Mouse (Mus musculus): ENCODE data around the gene Irgq. TPM values are rescaled to one million over a fixed set of nuclear protein-coding genes. Genes with fewer than 3 reads are reported as not detected.
"Not testable (repeated sequence)": the region's sequence is repeated elsewhere in the genome, so short reads cannot be mapped to it uniquely, and the experiment has no call there.

Gene Irgq
- polyA plus RNA-seq, 1 experiment from 2014 or later, result 12.0 TPM

DNA sequence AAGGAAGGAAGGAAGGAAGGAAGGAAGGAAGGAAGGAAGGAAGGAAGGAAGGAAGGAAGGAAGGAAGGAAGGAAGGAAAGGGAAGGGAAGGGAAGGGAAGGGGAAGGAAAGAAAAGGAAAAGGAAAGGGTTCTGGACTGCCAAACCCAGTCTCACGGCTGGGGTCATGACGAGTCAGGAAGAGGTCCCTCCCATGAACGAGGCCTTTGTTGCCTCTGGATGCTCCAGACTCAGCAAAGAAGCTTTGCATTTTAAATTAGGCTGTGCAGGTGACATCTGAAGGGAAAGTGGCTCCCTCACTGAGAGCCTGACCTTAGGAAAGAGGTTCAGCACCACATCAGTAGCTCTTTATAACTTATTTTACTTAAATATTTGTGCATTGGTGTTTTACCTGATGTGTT, 11.4 kb upstream of the Irgq start:
- peaks cover 20% of the 10 kb centered on the region; the same call in 1 of the 2 replicates for H3K36me3 ChIP-seq (ENCODE audit: control insufficient read depth, insufficient read depth, low read length)
- no peak overlapping the region for H3K27ac ChIP-seq (replicated peaks; ENCODE audit: low read depth, low read length)
- no peak overlapping the region for H3K4me3 ChIP-seq (ENCODE audit: low read depth, low read length)
- no peak overlapping the region for H3K9ac ChIP-seq (ENCODE audit: low read depth, low read length)
- no peaks in the 10 kb centered on the region for H3K4me1 ChIP-seq (ENCODE audit: control insufficient read depth, insufficient read depth, low read length)
- no peak for ATAC-seq (ENCODE audit: low read depth)
- no peaks in the 10 kb centered on the region for H3K27me3 ChIP-seq (replicated peaks; ENCODE audit: control insufficient read depth, insufficient read depth, low read length)
- 35% methylated on average over 3 of the region's 3 CpGs for WGBS
- H3K9me3 ChIP-seq (ENCODE audit: control insufficient read depth, low read length), result no peaks in the 10 kb centered on the region
- no peak overlapping the region for H3K4me2 ChIP-seq (ENCODE audit: low read depth, low read length)
- no peak for DNase-seq (ENCODE audit: low spot score)

DNA sequence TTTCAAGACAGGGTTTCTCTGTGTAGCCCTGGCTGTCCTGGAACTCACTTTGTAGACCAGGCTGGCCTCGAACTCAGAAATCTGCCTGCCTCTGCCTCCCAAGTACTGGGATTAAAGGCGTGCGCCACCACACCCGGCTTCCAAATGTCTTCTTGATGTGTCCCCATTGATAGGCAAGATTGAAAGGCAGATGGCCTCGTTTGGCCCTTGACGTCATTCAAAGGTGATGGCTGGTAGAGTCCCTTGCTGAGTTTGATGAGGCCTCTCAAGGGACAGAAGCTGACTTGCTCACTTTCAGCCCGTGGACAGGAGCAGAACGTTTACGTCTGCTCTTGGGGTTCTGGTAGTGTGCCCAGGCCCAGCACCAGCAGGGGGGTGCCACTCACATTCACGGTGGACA, 10.4 kb upstream of the Irgq start:
- 85% methylated on average over 9 of the region's 10 CpGs for WGBS
- not testable (repeated sequence) for H3K4me2 ChIP-seq (ENCODE audit: low read depth, low read length); H3K9me3 ChIP-seq (ENCODE audit: control insufficient read depth, low read length); H3K4me3 ChIP-seq (ENCODE audit: low read depth, low read length); H3K27ac ChIP-seq (replicated peaks; ENCODE audit: low read depth, low read length); H3K4me1 ChIP-seq (ENCODE audit: control insufficient read depth, insufficient read depth, low read length); ATAC-seq (ENCODE audit: low read depth); DNase-seq (ENCODE audit: low spot score); H3K27me3 ChIP-seq (replicated peaks; ENCODE audit: control insufficient read depth, insufficient read depth, low read length); H3K9ac ChIP-seq (ENCODE audit: low read depth, low read length)
- H3K36me3 ChIP-seq (ENCODE audit: control insufficient read depth, insufficient read depth, low read length), result peaks cover 15% of the 10 kb centered on the region; the same call in 1 of the 2 replicates

GRCm38 (mm10) chr7:24522805-24523204, 7.7 kb upstream of the Irgq start:
- no peak overlapping the region for H3K27ac ChIP-seq (replicated peaks; ENCODE audit: low read depth, low read length)
- no peak overlapping the region for H3K4me2 ChIP-seq (ENCODE audit: low read depth, low read length)
- ATAC-seq (ENCODE audit: low read depth) (peak; percentile 17; the same call in 1 of the 2 replicates), DNase-seq (ENCODE audit: low spot score) (no peak)
- H3K27me3 ChIP-seq (replicated peaks; ENCODE audit: control insufficient read depth, insufficient read depth, low read length), result no peaks in the 10 kb centered on the region
- no peaks in the 10 kb centered on the region for H3K9me3 ChIP-seq (ENCODE audit: control insufficient read depth, low read length)
- H3K4me1 ChIP-seq (ENCODE audit: control insufficient read depth, insufficient read depth, low read length), result peaks cover 7% of the 10 kb centered on the region; the same call in 1 of the 2 replicates
- no peak overlapping the region for H3K9ac ChIP-seq (ENCODE audit: low read depth, low read length)
- no peak overlapping the region for H3K4me3 ChIP-seq (ENCODE audit: low read depth, low read length)
- no peaks in the 10 kb centered on the region for H3K36me3 ChIP-seq (ENCODE audit: control insufficient read depth, insufficient read depth, low read length)
- WGBS, result 51% methylated on average over 5 of the region's 5 CpGs

DNA sequence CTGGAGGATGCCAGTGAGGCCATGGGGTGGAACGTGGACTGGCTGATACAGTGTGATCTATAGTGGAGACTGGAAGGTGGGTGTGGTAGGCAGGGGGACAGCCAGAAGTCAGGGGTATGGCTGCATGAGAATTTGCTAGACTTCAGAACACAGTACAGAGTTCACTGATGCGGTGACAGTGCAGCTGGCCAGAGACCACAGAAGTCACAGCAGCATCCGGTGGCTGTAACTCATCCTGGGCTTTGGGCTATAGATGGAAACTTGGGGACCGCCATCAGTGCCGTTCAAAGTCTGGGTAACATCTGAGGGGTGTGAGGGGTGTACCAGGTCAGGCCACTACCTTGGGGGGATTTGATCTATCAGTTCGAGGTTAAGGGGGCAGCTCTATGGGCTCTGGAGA, 6.8 kb upstream of the Irgq start:
- Histone ChIP-seq H3K9ac (ENCODE audit: low read depth, low read length) (no peak overlapping the region), H3K4me1 (ENCODE audit: control insufficient read depth, insufficient read depth, low read length) (peaks cover 7% of the 10 kb centered on the region; the same call in 1 of the 2 replicates), H3K27me3 (replicated peaks; ENCODE audit: control insufficient read depth, insufficient read depth, low read length) (no peaks in the 10 kb centered on the region), H3K27ac (replicated peaks; ENCODE audit: low read depth, low read length) (no peak overlapping the region), H3K4me2 (ENCODE audit: low read depth, low read length) (no peak overlapping the region), H3K36me3 (ENCODE audit: control insufficient read depth, insufficient read depth, low read length) (no peaks in the 10 kb centered on the region), H3K9me3 (ENCODE audit: control insufficient read depth, low read length) (no peaks in the 10 kb centered on the region), H3K4me3 (ENCODE audit: low read depth, low read length) (no peak overlapping the region)
- no peak for DNase-seq (ENCODE audit: low spot score)
- ATAC-seq (ENCODE audit: low read depth), result no peak
- 84% methylated on average over 6 of the region's 6 CpGs for WGBS

DNA sequence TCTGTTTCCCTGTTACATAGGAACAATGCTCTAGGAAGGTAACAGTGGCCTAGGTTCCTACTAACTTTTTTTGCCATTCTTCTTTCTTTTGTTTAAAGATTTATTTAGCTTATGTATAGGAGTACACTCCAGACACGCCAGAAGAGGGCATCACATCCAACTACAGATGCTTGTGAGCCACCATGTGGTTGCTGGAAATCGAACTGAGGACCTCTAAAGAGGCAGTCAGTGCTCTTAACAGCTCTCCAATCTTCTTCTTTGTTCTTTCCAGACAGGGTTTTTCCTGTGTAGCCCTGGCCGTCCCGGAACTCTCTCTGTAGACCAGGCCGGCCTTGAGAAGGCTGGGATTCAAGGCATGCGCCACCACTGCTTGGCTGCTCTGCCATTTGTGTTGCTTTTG, 5.5 kb upstream of the Irgq start:
- Histone ChIP-seq H3K9ac (ENCODE audit: low read depth, low read length) (no peak overlapping the region), H3K4me2 (ENCODE audit: low read depth, low read length) (no peak overlapping the region), H3K4me1 (ENCODE audit: control insufficient read depth, insufficient read depth, low read length) (peaks cover 14% of the 10 kb centered on the region), H3K9me3 (ENCODE audit: control insufficient read depth, low read length) (no peaks in the 10 kb centered on the region), H3K27ac (replicated peaks; ENCODE audit: low read depth, low read length) (no peak overlapping the region), H3K4me3 (ENCODE audit: low read depth, low read length) (no peak overlapping the region), H3K27me3 (replicated peaks; ENCODE audit: control insufficient read depth, insufficient read depth, low read length) (no peaks in the 10 kb centered on the region), H3K36me3 (ENCODE audit: control insufficient read depth, insufficient read depth, low read length) (no peaks in the 10 kb centered on the region)
- ATAC-seq (ENCODE audit: low read depth) (no peak), DNase-seq (ENCODE audit: low spot score) (no peak)
- 80% methylated on average over 6 of the region's 6 CpGs for WGBS

- H3K27me3 ChIP-seq (replicated peaks; ENCODE audit: control insufficient read depth, insufficient read depth, low read length), result no peaks in the 10 kb centered on the region
- DNase-seq (ENCODE audit: low spot score) (peak; percentile 55), ATAC-seq (ENCODE audit: low read depth) (no peak)
- no peak overlapping the region; the same call in 1 of the 2 replicates for H3K9ac ChIP-seq (ENCODE audit: low read depth, low read length)
- peak overlapping the region; percentile 77 for H3K27ac ChIP-seq (replicated peaks; ENCODE audit: low read depth, low read length)
- 74% methylated on average over 12 of the region's 12 CpGs for WGBS
- no peaks in the 10 kb centered on the region for H3K9me3 ChIP-seq (ENCODE audit: control insufficient read depth, low read length)
- peak overlapping the region; percentile 35 for H3K4me2 ChIP-seq (ENCODE audit: low read depth, low read length)
- H3K4me1 ChIP-seq (ENCODE audit: control insufficient read depth, insufficient read depth, low read length), result peaks cover 14% of the 10 kb centered on the region
- no peak overlapping the region for H3K4me3 ChIP-seq (ENCODE audit: low read depth, low read length)
- no peaks in the 10 kb centered on the region for H3K36me3 ChIP-seq (ENCODE audit: control insufficient read depth, insufficient read depth, low read length)
Observed at GRCm38 (mm10) chr7:24525686-24526420, 4.6 kb upstream of the Irgq start.

DNA sequence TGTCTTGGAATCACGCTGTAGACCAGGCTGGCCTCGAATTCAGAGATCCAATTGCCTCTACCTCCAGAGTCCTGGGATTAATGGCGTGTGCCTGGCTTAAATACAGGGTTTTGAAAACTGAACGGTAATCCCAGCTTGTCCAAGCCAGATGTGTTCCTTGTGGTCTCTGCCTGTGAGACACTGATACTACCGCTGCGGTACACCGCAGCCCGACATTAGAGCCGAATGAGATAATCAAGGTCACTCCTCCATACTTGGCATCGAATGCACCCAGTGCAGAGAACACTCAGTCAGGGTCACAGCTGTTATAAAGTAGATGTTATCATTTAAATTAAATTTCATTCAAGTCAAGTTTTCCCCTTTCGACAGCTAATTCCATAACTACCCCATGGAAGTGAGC, 1.6 kb upstream of the Irgq start:
- no peak for ATAC-seq (ENCODE audit: low read depth)

DNA sequence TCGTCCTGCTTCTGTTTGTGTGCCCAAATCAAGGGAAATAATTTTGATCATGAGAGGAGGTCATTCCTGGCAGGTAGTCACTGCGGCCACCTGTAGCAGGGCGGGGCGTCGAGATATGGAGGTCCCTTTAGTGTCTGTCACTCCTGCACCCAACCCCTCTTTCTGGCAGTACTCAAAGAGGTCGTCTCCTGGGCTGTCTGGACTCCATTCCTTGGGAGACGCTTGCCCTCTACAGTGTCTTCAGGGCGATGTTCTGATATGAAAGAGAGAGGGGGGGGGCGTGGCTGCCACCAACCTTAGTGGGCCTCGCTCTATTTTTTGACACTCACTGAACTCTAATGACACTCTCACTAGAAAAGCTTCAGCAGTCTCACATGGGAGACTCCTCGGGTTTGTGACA, 909 bp upstream of the Irgq start:
- Histone ChIP-seq H3K4me2 (ENCODE audit: low read depth, low read length) (peak overlapping the region; percentile 98), H3K4me3 (ENCODE audit: low read depth, low read length) (peak overlapping the region; percentile 68), H3K9me3 (ENCODE audit: control insufficient read depth, low read length) (no peaks in the 10 kb centered on the region), H3K9ac (ENCODE audit: low read depth, low read length) (peak overlapping the region; percentile 87), H3K4me1 (ENCODE audit: control insufficient read depth, insufficient read depth, low read length) (peaks cover 22% of the 10 kb centered on the region), H3K27ac (replicated peaks; ENCODE audit: low read depth, low read length) (no peak overlapping the region), H3K36me3 (ENCODE audit: control insufficient read depth, insufficient read depth, low read length) (peaks cover 17% of the 10 kb centered on the region), H3K27me3 (replicated peaks; ENCODE audit: control insufficient read depth, insufficient read depth, low read length) (no peaks in the 10 kb centered on the region; the same call in 1 of the 2 replicates)
- DNase-seq (ENCODE audit: low spot score) (no peak), ATAC-seq (ENCODE audit: low read depth) (no peak)
- 53% methylated on average over 11 of the region's 11 CpGs for WGBS

More for the DNA sequence above, 1.6 kb upstream of the Irgq start:
- Histone ChIP-seq H3K27me3 (replicated peaks; ENCODE audit: control insufficient read depth, insufficient read depth, low read length) (no peaks in the 10 kb centered on the region; the same call in 1 of the 2 replicates), H3K4me2 (ENCODE audit: low read depth, low read length) (no peak overlapping the region), H3K36me3 (ENCODE audit: control insufficient read depth, insufficient read depth, low read length) (peaks cover 10% of the 10 kb centered on the region), H3K4me1 (ENCODE audit: control insufficient read depth, insufficient read depth, low read length) (peaks cover 22% of the 10 kb centered on the region), H3K27ac (replicated peaks; ENCODE audit: low read depth, low read length) (no peak overlapping the region), H3K4me3 (ENCODE audit: low read depth, low read length) (no peak overlapping the region), H3K9me3 (ENCODE audit: control insufficient read depth, low read length) (no peaks in the 10 kb centered on the region), H3K9ac (ENCODE audit: low read depth, low read length) (no peak overlapping the region)
- no peak for DNase-seq (ENCODE audit: low spot score)
- WGBS, result 84% methylated on average over 11 of the region's 11 CpGs
